8 mouse cellular contexts compared by ENCODE assay signal in genomic region chr2:148751893-148752813, GRCm38 (mm10). TPM values are rescaled to one million over a fixed set of nuclear protein-coding genes. Genes with fewer than 3 reads are reported as not detected.
DNase-seq lines count a peak whose midpoint lies in the region; ATAC-seq lines count a peak whose summit lies in the region.

No protein-coding gene starts in this region.

- H3K4me2 ChIP-seq in hindbrain, embryonic 11.5 days (replicated peaks; ENCODE audit: low read depth, low read length), result peak overlapping the region; percentile 15; the same call in 1 of the 2 replicates
- peak overlapping the region; percentile 63 for H3K4me2 ChIP-seq in lung, embryonic 16.5 days (ENCODE audit: low read depth, low read length)

- peak; percentile 86 for ATAC-seq in hindbrain, embryonic 11.5 days (ENCODE audit: low FRiP score)
- peak; percentile 80 for ATAC-seq in lung, embryonic 16.5 days (ENCODE audit: low read depth)

- H3K27me3 ChIP-seq in hindbrain, embryonic 11.5 days (ENCODE audit: control insufficient read depth, insufficient read depth, low read length), result no peaks in the 10 kb centered on the region
- H3K27me3 ChIP-seq in lung, embryonic 16.5 days (ENCODE audit: control insufficient read depth, insufficient read depth, low read depth, low read length), result no peaks in the 10 kb centered on the region

- 24% methylated on average over 15 of the region's 15 CpGs for WGBS in hindbrain, embryonic 11.5 days
- WGBS in lung, embryonic 16.5 days, result 17% methylated on average over 15 of the region's 15 CpGs

- no peak overlapping the region for H3K27ac ChIP-seq in hindbrain, embryonic 11.5 days (ENCODE audit: low read depth, low read length)
- H3K27ac ChIP-seq in lung, embryonic 16.5 days (ENCODE audit: low read length), result no peak overlapping the region

- no peaks in the 10 kb centered on the region for H3K36me3 ChIP-seq in hindbrain, embryonic 11.5 days (ENCODE audit: control insufficient read depth, insufficient read depth, low read length)
- no peaks in the 10 kb centered on the region for H3K36me3 ChIP-seq in lung, embryonic 16.5 days (ENCODE audit: control insufficient read depth, insufficient read depth, low read length)

- 0 out of 2 replicates have a peak overlapping the region, but pooled peaks have one; percentile 2 for H3K4me3 ChIP-seq in hindbrain, embryonic 11.5 days (ENCODE audit: low read depth, low read length)
- peak overlapping the region; percentile 42 for H3K4me3 ChIP-seq in lung, embryonic 16.5 days (ENCODE audit: low read length)

- no peaks in the 10 kb centered on the region for H3K9me3 ChIP-seq in hindbrain, embryonic 11.5 days (ENCODE audit: control insufficient read depth, low read length)
- H3K9me3 ChIP-seq in lung, embryonic 16.5 days (ENCODE audit: control insufficient read depth, low read length), result no peaks in the 10 kb centered on the region

- H3K4me1 ChIP-seq in hindbrain, embryonic 11.5 days (replicated peaks; ENCODE audit: control insufficient read depth, insufficient read depth, low read length), result no peaks in the 10 kb centered on the region
- peaks cover 2% of the 10 kb centered on the region; the same call in 1 of the 2 replicates for H3K4me1 ChIP-seq in lung, embryonic 16.5 days (replicated peaks; ENCODE audit: control insufficient read depth, insufficient read depth, low read length)

- no peak overlapping the region for H3K9ac ChIP-seq in hindbrain, embryonic 11.5 days (ENCODE audit: low read depth, low read length)
- H3K9ac ChIP-seq in lung, embryonic 16.5 days (ENCODE audit: low read length), result no peak overlapping the region

- DNase-seq in Muller cell, postnatal 12 days (ENCODE audit: inconsistent ontology term), result peak; percentile 77
- peak; percentile 81 for DNase-seq in cerebellum, adult 8-10 months
- peak; percentile 88 for DNase-seq in forelimb bud, embryonic 11.5 days (ENCODE audit: low read depth, low spot score)
- DNase-seq in hindbrain, embryonic 11.5 days (ENCODE audit: low spot score), result peak; percentile 90
- peak; percentile 76 for DNase-seq in layer of hippocampus, adult 9-11 months
- DNase-seq in ovary, adult 18-20 months (ENCODE audit: low spot score), result peak; percentile 44
- DNase-seq in thymus, postnatal 10 days (ENCODE audit: low spot score in 2 of 2), result peak; percentile 12 to 63

RNA-seq across cellular contexts. Expression of gene Cstl1, which starts 2.0 kb away (rescaled TPM):
- 0.32 TPM in 1 of 2 replicates, not detected in the other for polyA plus RNA-seq in hindbrain, embryonic 11.5 days (2014; fragmentation: Nextera tagmentation; extraction: Ambion mirVana)
- polyA plus RNA-seq in lung, embryonic 16.5 days (2015; fragmentation: Nextera tagmentation; extraction: Ambion mirVana), result not detected in 2 replicates

RNA-seq across cellular contexts. Expression of gene Cst11, which starts 19.1 kb away (rescaled TPM):
- polyA plus RNA-seq in hindbrain, embryonic 11.5 days (2014; fragmentation: Nextera tagmentation; extraction: Ambion mirVana), result not detected in 2 replicates
- polyA plus RNA-seq in lung, embryonic 16.5 days (2015; fragmentation: Nextera tagmentation; extraction: Ambion mirVana), result not detected in 2 replicates

RNA-seq across cellular contexts. Expression of gene Napb, which starts 19.9 kb away (rescaled TPM):
- 24.1 and 25.8 TPM in 2 replicates for polyA plus RNA-seq in hindbrain, embryonic 11.5 days (2014; fragmentation: Nextera tagmentation; extraction: Ambion mirVana)
- polyA plus RNA-seq in lung, embryonic 16.5 days (2015; fragmentation: Nextera tagmentation; extraction: Ambion mirVana), result 2.5 and 3.5 TPM in 2 replicates

RNA-seq across cellular contexts. Expression of gene 8030411F24Rik, which starts 29.7 kb away (rescaled TPM):
- not detected in 2 replicates for polyA plus RNA-seq in hindbrain, embryonic 11.5 days (2014; fragmentation: Nextera tagmentation; extraction: Ambion mirVana)
- not detected in 2 replicates for polyA plus RNA-seq in lung, embryonic 16.5 days (2015; fragmentation: Nextera tagmentation; extraction: Ambion mirVana)

RNA-seq across cellular contexts. Expression of gene Cst12, which starts 37.0 kb away (rescaled TPM):
- polyA plus RNA-seq in hindbrain, embryonic 11.5 days (2014; fragmentation: Nextera tagmentation; extraction: Ambion mirVana), result not detected in 2 replicates
- polyA plus RNA-seq in lung, embryonic 16.5 days (2015; fragmentation: Nextera tagmentation; extraction: Ambion mirVana), result not detected in 2 replicates

Comparison
In these comparisons a context has a peak if more than half of its experiments do, and no peak if none do; other contexts are left out.
1. DNase-seq: peak in every context shown above with its lines; median percentile 90 in hindbrain, embryonic 11.5 days; 88 in forelimb bud, embryonic 11.5 days; 81 in cerebellum, adult 8-10 months; 77 in Muller cell, postnatal 12 days; 76 in layer of hippocampus, adult 9-11 months; 44 in ovary, adult 18-20 months; 38 in thymus, postnatal 10 days.